Mouse (Mus musculus) ovary, postnatal 14 days (tissue): ENCODE data around the gene Sec11a.
"Not testable (repeated sequence)": the region's sequence is repeated elsewhere in the genome, so short reads cannot be mapped to it uniquely, and the experiment has no call there.

Source experiments
- DNase-seq: peaks from one replicate; pipeline ENCODE4 v3.0.0; 2022; ENCODE audit warnings: low spot score

The Sec11a gene

DNA sequence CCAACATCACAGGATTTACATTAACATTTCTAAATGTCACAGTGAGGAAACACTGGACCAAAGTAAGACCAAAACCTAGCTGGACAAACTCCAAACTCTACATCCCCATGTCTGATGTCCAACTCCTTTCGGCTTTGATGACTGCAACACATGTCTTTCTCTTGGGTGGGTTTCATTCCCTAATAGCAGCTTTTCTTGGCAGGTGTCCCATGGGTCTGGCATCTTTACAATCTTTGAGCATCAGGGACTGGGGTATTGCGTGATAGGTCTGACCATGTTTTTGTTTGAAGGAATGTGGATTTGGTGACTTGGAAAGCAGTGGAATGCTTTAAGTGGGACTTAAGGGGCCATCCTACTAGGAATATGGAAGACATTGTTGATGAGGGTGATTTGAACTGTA, 9.3 kb upstream of the Sec11a start:
- DNase-seq, result no peak

DNA sequence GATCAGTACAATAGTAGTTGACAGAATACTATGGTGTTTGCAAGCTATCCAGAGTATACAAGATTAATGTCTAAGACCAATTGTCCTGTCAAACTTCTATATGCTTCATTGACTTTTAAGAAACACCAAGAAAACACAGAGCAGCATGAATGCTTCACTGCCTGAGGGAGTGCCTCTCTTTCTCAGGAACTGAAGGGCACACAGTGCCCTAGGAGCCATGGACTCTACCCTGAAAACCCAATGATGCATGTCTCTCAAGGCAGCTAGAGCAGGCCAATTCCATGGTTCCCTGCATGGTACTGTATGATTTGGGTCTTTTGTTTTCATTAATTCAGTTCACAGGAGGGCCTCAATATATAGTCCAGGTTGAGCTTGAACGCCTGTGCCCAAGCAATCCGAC, 6.7 kb upstream of the Sec11a start:
- DNase-seq, result no peak

DNA sequence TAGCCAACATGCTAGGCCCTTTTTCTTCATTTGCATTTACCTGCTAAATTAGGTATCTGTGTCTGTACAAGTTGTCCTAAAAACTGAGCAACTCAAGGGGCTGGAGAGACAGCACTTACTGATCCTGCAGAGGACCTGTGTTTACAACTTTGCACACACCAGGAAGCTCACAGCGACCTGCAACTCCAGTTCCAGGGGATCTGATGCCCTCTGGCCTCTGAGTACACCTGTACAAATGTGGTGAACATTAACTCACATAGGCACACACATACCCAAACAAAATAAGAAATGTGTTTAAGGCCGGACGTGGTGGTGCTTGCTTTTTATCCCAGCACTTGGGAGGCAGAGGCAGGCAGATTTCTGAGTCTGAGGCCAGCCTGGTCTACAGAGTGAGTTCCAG, 4.6 kb upstream of the Sec11a start:
- no peak for DNase-seq

DNA sequence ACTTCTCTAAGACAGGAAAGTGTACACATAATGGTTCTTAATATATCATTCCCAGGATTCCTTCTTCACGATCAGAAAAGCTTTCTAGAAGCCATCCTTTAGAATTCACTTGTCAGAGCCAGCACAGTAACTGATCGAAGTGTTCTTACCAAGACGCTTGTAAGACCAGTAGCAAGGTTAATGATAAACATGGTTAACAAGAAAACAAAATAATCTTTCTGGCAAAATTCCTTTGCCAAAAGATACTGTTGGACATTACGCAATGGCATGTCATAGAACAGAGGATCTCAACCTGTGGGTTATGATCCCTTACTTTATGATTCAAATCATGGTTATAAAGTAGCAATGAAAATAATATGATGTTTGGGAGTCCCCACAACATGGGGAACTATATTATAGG, 3.9 kb upstream of the Sec11a start:
- no peak for DNase-seq

DNA sequence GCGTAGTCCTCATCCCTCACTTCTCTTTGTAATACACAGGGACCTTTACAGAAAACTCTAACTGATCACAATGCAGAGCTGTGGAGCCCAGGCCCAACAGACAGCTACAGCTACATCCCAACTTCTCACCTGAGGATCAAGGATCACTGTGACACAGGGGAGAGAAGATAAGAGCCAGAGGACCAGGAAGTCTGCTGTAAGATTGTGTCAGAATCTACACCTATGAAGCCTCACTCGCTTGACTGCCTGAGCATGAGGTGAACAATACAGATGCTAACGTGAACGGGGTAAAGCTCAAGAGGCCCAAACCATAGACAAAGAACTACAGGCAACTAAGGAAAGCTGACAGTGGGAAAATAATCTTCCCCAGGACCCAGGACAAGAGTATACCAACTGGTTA, 7.8 kb downstream of the Sec11a start:
- no peak for DNase-seq

DNA sequence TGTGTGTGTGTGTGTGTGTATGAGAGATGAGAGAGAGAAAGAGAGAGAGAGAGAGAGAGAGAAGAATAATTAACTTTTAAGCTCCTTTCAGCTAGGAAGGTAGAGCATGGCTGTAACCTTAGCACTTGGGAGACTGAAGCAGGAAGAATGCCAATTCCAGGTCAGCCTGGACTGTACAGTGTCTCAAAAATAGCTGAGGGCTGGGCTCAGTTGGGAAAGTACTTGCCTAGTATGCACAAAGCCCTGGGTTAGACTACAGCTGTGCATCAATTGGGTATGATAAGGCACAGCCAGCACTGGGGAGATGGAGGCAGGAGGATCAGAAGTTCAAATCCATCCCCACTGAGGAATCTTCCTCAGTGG, 10.3 kb downstream of the Sec11a start:
- DNase-seq, result not testable (repeated sequence)

DNA sequence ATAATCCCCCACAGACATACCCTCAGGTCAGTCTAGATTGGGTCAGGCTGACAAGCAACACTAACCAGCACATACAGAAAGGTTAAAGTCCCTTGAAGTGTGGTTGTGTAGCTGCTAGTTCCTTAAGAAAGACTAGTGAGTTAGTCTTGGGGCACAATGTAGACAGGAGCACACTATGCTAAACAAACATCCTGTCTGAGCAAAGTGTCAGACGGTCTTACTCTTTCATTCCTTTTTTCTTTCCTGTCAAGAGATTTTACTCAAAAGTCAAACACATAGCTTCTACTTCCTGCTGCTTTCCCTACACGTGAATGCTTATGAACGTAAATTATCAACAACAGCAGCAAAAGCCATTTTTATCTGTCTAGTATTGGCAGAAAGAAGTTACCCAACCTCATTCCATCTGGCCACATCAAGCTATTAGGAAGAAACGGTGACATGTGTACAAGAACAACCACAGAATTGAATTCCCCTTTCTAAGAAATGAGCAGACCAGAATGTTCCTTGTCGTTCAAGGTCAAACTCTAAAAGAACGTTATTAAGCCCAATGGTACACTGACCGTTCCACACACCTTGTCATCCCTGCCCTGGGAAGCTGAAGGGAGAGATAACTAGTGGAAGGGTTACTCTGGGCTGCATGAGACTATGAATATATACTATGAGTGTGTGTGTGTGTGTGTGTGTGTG, 10.8 kb downstream of the Sec11a start:
- not testable (repeated sequence) for DNase-seq

DNA sequence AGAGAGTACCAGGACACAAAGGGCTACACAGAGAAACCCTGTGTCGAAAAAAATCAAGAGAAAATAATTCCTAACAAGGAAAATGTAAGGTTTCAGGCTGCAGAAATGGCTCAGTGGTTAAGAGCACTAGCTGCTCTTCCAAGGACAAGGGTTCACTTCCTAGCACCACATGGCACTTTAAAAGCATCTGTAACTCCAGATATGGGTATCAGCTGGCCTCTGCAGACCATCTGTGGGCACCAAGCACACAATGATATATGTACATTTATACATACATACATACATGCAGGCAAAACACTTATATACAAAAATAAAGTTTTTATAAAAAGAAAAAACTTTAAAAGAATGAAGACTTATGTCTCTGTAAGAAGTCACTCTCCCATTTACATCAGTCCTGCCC, 11.7 kb downstream of the Sec11a start:
- DNase-seq, result no peak

DNA sequence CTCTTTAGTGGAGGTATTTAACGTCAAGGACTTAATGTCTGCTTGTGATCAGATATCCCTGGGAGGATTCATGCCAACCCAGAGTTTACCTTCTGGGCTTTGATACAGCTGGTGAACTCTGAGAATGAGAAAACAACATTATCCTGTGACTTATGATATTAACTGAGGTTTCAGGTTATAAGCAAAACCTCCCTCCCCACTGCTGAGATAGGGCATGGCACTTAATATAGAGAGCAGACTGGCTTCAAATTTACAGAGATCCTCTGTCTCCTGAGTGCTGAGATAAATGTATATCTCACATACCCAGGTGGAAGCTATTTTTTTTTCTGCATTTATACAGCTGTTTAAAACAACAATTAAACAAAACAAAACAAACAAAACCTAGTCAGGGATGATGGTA, 14.8 kb downstream of the Sec11a start:
- no peak for DNase-seq

DNA sequence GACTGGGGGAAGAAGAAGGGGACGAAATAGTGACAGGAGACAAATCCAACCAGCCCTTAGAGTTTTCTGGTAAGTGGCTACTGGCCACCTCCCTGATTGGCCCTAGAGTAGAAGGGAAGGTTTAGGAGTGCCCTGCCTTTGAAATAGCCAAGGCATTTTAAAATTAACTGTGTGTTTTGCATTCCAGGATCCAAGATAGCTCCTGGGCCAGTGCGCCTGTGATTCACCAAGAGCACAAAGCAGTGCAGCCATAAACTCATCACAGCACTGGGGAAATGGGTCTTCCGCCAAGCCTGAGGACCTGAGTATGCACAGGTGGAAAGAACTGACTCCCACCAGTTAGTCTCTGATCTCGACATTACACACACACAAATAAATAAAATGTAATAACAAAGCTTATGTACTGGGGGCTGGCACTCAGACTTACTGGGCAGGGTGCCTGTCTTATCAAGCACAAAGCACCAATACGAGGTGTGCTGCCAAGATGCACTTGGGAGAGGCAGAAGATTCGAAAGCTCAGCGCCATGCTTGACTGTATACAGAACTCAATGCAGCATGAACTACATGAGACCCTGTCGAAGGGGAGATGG, 15.9 kb downstream of the Sec11a start:
- no peak for DNase-seq

DNA sequence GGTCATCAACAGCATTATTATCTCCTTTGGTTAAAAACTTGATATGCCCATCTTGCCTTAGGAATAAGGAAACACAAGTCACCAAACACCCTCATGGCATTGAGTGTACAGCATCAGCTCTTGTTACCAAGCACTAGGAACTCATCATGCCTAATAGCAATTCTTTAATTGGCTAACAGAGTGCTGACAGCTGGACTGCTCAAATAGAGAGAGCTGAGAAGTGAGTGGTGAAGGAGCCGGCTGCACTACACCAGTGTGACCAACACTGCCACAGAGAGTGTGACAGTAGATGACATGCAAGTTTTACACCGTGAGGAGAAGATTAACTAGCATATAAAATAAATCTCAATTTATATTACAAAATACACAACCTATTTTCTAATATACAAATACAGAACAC, 24.4 kb downstream of the Sec11a start:
- no peak for DNase-seq

DNA sequence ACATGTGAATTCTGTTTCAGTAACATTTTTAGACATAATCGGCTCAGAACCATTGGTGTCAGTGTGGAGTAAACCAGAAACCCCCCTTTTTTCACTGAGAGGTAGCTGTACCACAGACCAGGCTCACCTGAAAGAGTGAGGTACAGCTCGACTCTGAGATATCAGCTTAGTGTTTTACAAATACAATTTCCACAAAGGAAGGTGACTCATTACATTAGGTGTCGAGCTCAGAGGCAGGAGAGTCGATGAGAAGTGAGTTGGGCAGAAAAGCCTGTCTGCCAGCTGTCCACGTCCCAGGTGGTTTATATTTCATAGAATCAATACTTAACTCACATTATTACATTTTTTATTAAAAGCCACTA, 28.0 kb downstream of the Sec11a start:
- DNase-seq, result no peak

DNA sequence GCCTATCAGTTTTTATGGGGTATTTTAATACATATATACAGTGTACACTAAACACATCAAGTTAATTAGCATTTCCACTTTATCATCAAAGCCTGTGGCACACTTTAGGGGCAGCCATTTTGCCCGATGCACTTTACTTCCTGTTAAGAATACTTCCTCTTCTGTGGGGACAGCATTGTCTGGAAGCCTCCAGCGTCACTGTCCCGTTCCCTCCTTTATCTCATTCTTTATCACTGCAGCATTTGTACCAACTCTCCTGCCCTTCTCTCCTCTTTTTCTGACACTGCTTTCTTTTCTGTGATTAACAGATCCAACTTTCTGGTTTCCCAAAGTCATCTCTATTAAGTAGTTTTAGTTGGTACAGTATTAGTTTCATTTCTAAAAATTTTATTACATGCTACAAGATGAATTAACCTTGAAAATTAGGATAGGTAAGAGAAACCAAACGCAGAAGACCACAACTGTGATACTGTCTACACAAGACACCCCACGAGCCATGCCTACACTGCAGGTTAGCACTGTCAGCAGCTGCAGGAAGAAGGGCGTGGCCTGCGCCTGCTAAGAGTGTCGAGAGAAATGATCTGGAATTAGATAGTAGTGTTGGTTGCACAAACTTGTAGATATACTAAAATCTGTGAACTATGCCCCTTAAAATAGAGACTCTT, 28.5 kb downstream of the Sec11a start:
- no peak for DNase-seq

DNA sequence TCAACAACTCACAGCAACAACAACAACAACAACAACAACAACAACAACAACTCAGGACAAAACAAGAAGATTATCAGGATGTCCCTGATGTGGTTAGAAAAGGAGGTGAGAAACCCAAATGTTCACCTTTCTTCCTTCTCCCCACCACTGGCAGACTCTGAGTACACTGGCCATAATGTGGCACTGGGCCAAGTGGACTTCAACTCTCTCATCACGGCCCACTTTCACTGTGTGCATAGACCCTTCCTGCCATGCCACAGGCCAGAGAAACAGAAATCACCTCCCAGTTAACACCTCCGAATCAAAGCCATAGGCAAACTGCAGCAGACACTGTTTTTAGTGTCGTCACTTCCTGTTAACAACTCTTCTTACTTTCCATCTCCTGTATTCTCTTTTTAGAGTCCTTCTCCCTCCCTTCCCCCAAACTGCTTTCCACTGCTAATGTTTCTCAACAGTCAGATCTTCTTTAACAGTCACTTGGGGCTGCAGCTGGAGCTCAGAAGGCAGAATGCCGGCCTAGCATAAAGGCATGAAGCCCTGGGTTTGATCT, 29.6 kb downstream of the Sec11a start:
- DNase-seq, result no peak

DNA sequence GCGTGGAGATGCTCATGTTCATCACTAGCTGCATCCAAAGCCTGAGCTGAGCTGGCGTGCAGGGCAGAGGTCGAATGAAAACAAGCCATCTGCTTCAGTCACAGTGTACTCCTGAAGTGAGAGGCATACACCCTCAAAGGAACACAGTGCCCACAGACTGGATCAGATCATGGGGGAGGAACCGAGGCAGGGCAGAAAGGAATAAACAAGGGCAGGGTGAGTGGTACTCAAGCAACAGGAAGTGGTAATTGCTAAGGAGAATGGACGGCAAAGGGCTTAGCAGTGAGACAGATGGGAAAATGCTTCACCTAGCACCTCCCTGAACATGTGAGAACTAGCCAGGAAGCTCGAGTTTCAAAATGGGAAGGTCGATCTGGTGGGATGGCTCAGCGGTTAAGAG, 35.1 kb downstream of the Sec11a start:
- DNase-seq, result no peak

DNA sequence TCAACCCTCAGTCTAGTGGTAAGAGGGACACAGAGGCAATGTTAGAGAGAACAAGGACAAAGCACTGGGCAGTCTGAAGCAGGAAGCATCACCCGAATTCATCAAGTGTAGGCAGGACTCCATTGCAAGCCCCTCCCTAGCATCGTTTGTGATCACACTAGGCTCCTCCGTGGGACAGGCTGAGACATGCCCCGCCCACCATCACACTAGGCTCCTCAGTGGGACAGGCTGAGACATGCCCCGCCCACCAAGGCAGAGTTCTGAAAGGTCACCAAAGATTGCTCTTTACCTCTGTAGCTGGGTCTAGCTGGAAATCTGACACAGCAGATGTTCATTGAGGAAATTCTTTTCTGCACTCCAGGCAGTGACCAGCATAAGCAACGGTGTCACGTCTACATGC, 36.5 kb downstream of the Sec11a start:
- no peak for DNase-seq

DNA sequence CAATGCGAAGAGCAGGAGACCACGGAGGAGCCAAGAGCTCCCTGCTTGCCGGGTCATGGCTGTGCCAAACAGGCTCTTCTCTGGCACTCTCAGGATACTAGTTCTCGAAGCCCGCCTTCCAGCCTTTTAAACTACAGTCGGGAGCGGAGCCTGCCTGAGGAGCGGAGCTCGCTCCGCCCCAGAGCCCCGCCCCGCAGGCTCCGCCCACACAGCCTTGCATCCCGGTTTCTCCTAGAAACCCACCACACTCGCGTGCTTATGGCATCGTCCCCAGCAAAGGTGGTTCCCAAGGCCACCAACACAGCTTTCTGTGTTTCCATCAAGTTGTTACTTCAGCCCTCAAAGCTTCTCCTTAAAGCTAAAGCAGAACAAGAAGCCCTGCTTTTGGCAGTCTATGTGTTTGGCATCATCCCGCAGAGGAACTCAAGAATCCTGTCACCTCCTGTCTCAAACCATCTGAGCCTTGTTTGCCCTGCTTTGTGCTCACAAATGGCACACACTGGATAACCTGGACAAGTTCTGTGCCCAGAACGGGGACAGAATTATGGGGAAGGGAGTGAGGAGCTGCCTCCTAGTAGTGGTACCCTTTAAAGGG, 42.6 kb downstream of the Sec11a start, which contains the start of gene Nmb:
TSS of gene Nmb (minus strand) at position 156 of the 595 bp plus-strand sequence.
- DNase-seq, result peak; percentile 55

DNA sequence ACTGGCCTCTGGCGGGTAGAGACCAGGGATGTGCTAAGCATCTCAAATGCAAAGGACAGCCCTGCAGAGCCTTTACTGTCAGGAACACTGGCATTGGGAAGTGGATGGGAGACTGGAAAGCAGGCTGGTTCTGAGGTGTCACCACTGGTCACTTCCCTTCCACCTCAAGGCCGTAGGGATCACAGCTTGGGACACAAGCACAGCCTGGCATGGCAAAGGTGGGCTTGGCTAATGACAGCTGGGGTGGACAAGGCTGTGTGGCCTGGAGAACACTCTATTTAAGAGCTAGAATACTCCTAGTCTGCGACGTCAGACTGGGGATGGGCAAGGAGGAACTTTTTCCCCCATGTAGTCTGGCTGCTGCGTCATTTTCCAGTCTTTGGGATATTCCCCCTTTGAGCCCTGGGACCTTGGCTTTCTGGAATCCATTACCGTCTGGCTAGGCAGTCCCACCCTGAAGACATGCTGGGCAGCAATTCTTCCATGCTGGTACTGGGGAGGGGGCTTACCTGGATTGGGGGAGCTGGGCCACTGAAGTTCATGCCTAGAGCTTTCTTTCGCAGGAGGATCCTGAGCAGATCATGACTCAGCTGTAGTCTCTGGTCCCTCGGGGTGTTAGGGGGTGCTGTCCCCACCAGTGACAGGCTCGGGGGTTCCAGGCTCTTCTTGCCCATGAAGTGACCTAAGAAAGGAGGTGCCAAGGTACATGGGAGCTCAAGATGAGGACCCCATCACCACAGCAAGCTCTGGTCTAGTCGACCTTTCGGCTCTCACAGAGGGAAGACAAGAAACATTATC, 43.8 kb downstream of the Sec11a start:
- DNase-seq, result no peak

DNA sequence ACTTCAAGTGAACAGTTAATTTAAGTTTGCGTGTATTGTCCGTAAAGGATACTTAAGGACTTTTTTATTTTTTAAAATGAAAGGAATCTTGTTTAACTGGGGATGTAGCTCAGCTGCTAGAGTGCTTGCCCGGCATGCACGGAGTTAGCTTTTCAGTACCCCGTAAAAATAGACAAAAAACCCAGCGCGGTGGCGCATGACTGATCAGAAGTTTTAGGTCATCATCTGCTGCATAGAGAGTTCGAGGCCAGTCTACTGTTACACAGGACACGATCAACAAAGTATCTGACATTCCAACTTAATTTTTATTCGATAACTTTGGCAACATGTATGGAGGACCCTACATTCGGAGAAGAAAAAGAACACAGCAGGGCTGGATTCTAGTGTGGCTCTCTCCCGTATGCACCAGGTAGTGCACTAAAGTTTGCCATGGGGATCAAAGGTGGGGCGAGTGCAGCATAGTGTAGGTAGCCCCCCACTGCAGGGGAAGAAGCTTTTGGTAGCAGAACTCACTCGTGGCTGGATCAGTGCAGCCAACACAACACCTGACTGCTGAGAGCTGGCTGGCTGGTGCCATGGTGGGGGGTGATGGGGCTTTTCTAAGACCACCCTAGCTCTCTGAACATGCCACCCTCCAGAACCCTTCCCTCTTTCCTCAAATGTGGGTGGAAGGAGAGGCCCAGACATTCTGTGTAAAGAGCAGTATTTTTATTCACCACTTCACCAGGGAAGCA, 45.9 kb downstream of the Sec11a start:
- DNase-seq, result no peak

DNA sequence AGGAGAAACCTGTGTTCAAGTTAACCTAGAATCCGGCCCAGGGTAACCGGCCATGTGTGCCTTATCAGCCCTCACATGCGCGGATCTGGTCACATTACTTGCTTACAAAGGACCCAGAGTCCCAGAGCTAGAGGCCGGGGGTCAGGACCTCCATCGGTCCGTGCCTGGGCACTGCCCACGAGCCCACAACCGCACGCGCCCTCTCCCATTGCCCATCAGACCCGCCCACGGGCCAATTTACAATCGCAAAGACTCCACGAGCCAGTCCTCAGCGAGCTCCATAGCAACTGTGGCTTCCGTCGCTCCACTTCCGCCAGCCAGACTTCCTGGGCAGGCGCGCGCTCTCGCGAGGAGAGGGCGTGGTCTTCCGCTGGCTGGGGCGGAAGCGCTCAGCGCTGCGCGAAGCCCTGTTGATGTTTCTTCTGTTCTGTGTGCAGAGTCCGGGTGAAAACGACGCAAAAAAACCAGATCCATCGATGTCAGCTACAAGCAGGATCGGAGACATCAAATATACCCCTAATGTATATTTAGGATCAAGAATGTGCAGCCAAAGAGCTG, 46.6 kb downstream of the Sec11a start, which contains the start of gene Wdr73:
TSS of gene Wdr73 (minus strand) at position 326 of the 558 bp plus-strand sequence.
- DNase-seq, result peak; percentile 84

DNA sequence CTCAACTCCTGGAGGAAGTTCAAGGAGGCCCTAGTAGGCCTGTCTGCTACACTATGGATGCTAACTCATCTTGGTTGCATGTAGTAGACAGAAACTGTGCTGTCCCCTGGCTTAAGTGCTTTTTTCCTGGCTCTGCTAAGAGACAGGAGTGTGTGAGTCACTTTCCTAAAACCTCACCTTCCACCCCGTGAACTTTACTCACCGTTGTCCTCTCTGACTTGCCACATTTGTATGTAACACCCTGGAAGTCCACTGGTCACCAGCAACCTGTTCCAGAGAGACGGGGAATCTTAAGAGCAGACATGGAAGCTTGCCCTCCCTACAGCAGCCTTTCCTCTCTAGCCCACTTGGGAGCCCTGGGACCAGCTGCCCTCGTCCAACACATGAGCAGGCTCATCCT, 49.9 kb downstream of the Sec11a start:
- DNase-seq, result no peak
